Mouse (Mus musculus): ENCODE data around the gene Fam83g.
"Not testable (repeated sequence)": the region's sequence is repeated elsewhere in the genome, so short reads cannot be mapped to it uniquely, and the experiment has no call there.

Gene Fam83g

GRCm38 (mm10) chr11:61683907-61684731 is at the start of gene Fam83g:
TSS of gene Fam83g (plus strand) at chr11:61684091.
- DNase-seq (ENCODE audit: low read depth, low spot score): no peak

- not testable (repeated sequence) for DNase-seq (ENCODE audit: low read depth, low spot score)
Observed at GRCm38 (mm10) chr11:61636309-61636708, 47.6 kb upstream of the Fam83g start.

GRCm38 (mm10) chr11:61637413-61637812 is 46.5 kb upstream of the Fam83g start:
- DNase-seq (ENCODE audit: low read depth, low spot score): no peak

GRCm38 (mm10) chr11:61637856-61638255 is 46.0 kb upstream of the Fam83g start:
- no peak for DNase-seq (ENCODE audit: low read depth, low spot score)

- DNase-seq (ENCODE audit: low read depth, low spot score): no peak
Observed at GRCm38 (mm10) chr11:61638764-61639536, 44.9 kb upstream of the Fam83g start.

- no peak for DNase-seq (ENCODE audit: low read depth, low spot score)
Observed at GRCm38 (mm10) chr11:61639601-61640177, 44.2 kb upstream of the Fam83g start.

GRCm38 (mm10) chr11:61640585-61640984 is 43.3 kb upstream of the Fam83g start:
- not testable (repeated sequence) for DNase-seq (ENCODE audit: low read depth, low spot score)

GRCm38 (mm10) chr11:61642106-61642505 is 41.8 kb upstream of the Fam83g start:
- no peak for DNase-seq (ENCODE audit: low read depth, low spot score)

- no peak for DNase-seq (ENCODE audit: low read depth, low spot score)
Observed at GRCm38 (mm10) chr11:61643184-61643961, 40.5 kb upstream of the Fam83g start.

GRCm38 (mm10) chr11:61644576-61645326 is 39.1 kb upstream of the Fam83g start:
- no peak for DNase-seq (ENCODE audit: low read depth, low spot score)

- DNase-seq (ENCODE audit: low read depth, low spot score): no peak
Observed at GRCm38 (mm10) chr11:61645357-61645857, 38.5 kb upstream of the Fam83g start.

GRCm38 (mm10) chr11:61646499-61647039 is 37.3 kb upstream of the Fam83g start:
- no peak for DNase-seq (ENCODE audit: low read depth, low spot score)

- no peak for DNase-seq (ENCODE audit: low read depth, low spot score)
Observed at GRCm38 (mm10) chr11:61647110-61647910, 36.6 kb upstream of the Fam83g start.

GRCm38 (mm10) chr11:61647956-61648748 is 35.7 kb upstream of the Fam83g start:
- DNase-seq (ENCODE audit: low read depth, low spot score): no peak

GRCm38 (mm10) chr11:61648749-61649115 is 35.2 kb upstream of the Fam83g start:
- DNase-seq (ENCODE audit: low read depth, low spot score): no peak

- DNase-seq (ENCODE audit: low read depth, low spot score): no peak
Observed at GRCm38 (mm10) chr11:61649163-61649580, 34.7 kb upstream of the Fam83g start.

GRCm38 (mm10) chr11:61649626-61650025 is 34.3 kb upstream of the Fam83g start:
- no peak for DNase-seq (ENCODE audit: low read depth, low spot score)

GRCm38 (mm10) chr11:61650470-61651265 is 33.2 kb upstream of the Fam83g start:
- DNase-seq (ENCODE audit: low read depth, low spot score): no peak

Measured in retina, adult 2 months (tissue).